Mouse (Mus musculus) thymus, adult 18-20 months (tissue): ENCODE data around the gene Pde8b.

Experiments used
- DNase-seq, 2 experiments: peaks; one replicate each; pipeline ENCODE4 v3.0.0; 2022; ENCODE audit warnings: mixed read lengths in 2 of 2

Gene Pde8b

DNA sequence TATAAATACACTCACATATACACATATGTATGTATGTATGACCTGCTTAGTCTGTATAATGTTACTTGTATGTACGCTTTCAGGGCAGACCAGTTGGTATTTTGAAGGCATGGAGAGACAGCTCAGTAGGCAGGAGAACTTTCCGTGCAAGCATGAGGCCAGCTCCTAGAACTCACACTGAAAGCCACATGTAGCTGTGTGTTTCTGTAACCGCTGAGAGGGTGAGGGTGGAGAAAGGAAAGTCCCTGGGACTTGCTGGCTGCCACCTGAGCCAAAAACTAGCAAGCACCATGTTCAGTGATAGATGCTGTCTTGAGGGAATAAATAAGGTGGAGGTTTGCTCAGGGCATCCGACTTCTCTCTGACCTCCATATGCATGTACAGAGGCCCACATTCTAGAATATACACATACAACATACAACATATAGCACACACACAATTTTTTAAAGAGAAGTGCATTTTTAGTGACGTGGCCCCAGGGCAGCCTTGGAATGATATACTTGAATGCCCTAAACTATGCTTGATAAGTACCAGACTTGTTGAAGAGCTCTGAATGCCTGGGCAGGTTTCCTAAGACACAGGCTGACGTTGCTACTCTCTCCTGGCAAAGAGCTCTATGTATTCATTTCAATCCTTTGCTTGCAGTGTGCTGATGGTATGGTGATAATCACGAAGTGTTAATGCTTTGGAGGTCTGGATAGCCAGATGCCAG, 238.4 kb downstream of the Pde8b start:
- no peak for DNase-seq

DNA sequence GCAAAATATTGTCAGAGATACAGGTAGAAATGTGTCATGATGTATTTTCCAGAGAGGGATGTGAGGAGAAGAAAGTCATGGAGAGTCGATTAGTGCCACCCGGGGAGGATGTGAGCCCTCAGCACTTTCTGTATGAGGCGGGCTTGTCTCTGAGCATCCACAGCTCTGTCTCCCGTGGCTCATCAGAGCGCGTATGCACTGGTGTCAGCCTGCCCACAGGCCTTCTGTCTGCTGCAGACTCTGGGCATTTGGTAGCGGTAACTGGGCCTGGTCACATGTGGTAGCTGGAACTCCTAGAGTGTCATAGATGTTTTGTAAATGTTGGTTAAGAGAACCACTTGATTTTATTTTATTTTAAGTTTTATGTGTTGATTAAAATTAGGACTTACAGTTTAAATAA, 240.9 kb downstream of the Pde8b start:
- DNase-seq: no peak

DNA sequence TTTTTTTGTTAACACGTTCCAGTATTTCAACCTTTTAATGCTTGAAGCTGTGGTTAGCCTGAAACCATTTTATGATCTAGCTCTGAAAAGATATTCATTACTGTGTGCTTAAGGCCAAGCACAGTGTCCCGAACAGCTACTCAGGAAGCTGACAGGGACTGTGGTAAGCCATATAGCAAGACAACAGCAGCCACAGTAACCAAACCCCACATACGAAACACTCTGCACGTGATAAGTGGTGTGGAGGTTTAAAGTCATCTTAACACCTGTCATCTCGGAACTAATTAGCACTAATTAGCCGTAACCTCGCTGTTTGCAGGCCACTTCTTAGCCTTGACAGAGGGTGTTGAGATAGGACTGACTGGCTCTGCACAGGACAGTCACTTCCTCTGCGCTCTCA, 242.9 kb downstream of the Pde8b start:
- DNase-seq: no peak

DNA sequence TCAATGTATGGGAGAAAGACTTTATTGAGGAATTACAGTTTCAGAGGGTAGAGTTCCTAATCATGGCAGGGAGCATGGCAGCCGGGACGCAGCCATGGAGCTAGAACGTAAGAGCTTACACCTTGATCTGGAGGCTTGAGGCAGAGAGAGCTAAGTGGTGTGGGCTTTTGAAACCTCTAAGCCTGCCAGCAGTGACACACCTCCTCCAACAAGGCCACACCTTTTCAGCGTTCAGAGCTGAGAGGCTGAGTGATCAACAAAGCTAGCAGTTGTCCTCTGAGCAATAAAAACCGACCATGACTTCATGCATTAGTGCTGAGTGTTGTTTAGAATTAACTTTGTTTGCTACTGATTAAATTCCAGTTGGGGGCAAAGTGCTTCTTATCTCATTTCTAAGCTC, 259.6 kb downstream of the Pde8b start:
- DNase-seq: no peak

DNA sequence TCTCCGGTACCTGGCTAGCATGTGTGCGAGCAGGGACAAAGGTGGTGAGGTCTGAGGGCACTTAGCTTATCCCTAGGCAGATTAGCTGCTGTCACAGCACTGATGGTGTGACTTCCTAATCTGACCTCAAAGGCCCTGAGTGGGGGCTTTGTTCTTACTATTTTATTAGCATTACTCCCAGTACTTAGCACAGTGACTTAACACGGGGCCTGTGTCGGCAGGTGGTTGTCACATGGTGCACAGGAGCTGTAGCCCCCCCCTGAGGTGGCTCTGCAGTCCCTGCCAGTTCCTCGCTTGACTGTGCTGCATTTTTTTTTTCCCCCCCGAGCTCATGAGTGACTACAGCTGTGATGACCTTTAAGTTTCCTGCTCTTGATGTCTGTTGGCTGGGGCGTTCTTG, 271.1 kb downstream of the Pde8b start:
- DNase-seq: no peak

DNA sequence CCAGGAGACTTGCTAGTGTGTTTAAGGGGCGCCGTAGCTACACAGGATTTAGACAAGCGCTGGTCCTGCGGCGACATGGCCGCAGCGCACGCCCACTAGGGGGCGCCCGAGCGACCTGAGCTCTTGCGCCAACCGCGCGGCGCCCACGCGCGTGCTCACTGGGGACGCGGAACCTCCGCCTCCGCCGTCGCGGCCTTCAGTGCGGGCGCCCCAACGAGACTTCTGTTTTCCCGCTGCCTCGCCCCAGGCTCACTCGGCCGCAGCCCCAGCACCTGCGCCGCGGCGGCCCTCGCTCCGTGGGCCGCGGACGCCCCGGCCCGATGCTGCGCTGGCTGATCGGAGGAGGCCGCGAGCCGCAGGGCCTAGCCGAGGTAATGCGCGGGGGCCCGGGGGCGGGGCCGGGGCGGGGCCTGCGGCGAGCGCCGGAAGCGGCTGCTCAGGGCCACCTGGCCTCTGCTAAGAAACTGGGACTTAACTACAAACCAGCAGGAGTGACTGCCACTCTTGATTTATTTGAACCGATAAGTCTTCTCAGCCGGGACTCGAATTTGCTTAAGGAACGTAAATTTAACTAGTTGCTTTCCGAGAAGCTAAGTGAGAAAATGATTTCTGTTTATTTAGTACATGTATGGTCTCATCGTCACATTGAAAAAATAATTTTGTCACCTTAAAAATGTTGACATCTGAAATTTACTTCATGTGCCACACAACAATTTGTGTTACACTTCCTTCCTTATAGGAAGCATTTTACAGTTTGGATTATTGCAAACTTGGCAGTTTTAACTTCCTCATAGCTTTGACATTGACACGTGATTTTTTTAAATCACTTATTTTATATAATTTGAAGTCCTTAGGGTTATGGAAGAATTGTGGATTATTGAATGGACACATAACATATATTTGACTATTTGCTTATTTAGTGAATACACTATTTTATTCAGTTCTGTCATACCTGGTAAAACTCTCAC, 273.6 kb downstream of the Pde8b start, which contains the start of gene Wdr41:
Wdr41 (plus strand) TSS at position 126 of the 968 bp plus-strand sequence.
- DNase-seq: peak; percentile 76

DNA sequence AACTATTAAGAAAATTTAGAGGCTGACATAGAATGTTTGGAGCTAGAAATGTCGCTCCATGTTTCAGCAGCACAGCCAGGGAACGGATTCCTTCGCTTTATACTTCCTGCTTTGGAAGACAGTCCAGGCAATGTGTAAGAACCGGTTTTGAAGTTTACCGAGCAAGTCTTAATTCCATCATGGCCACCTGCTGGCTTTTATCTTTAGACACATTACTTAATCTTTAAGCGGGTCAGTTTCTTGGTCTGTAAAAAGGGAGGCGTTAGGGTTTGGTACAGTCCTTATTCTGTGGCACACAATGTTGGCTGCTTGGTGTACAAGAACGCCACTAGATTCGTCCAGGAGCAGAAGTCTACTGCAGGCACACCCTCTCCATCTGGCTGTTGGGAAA, 274.3 kb downstream of the Pde8b start:
- DNase-seq: no peak
